In genomic region chr4:131897787-131898186, GRCm38 (mm10) we compare ENCODE assay signal across 21 mouse cellular contexts. TPM values are rescaled to one million over a fixed set of nuclear protein-coding genes. Genes with fewer than 3 reads are reported as not detected.
DNase-seq lines count a peak whose midpoint lies in the region; ATAC-seq and TF ChIP-seq lines count a peak whose summit lies in the region.
"Had no signal": no experiment of that assay in that cellular context is flagged by ENCODE, and none has a peak within 500 bp of the region (broad histone marks: within the 10 kb centered on the region; RNA-seq: fewer than 3 reads in every experiment).

No protein-coding gene starts in this region.

- no peaks in the 10 kb centered on the region for H3K9me3 ChIP-seq in kidney, embryonic 16.5 days (ENCODE audit: low read length)
- H3K9me3 ChIP-seq in liver, postnatal 0 days (ENCODE audit: low read length) = no peaks in the 10 kb centered on the region
- H3K9me3 ChIP-seq in forebrain, embryonic 10.5 days = peaks cover 2% of the 10 kb centered on the region; the same call in 1 of the 2 replicates
- H3K9me3 ChIP-seq: heart, embryonic 13.5 days; lung, embryonic 15.5 days; neural tube, embryonic 12.5 days had no signal

- no peak for TF ChIP-seq POLR2A in testis, adult 2 months (IDR thresholded peaks at IDR 0.05; ENCODE audit: control insufficient read depth, low read depth, low read length)

- no peaks in the 10 kb centered on the region for H3K4me1 ChIP-seq in kidney, embryonic 16.5 days (ENCODE audit: insufficient read depth, low read length)
- no peaks in the 10 kb centered on the region for H3K4me1 ChIP-seq in testis, adult 2 months (ENCODE audit: control insufficient read depth, insufficient read depth, low read length)
- peaks cover 9% of the 10 kb centered on the region for H3K4me1 ChIP-seq in liver, postnatal 0 days (ENCODE audit: insufficient read depth)
- no peaks in the 10 kb centered on the region for H3K4me1 ChIP-seq in forebrain, embryonic 10.5 days
- H3K4me1 ChIP-seq: forebrain, embryonic 13.5 days; lung, embryonic 15.5 days; neural tube, embryonic 12.5 days had no signal

- no peaks in the 10 kb centered on the region for H3K27me3 ChIP-seq in kidney, embryonic 16.5 days (ENCODE audit: insufficient read depth, low read length)
- H3K27me3 ChIP-seq in testis, adult 2 months (ENCODE audit: control insufficient read depth, insufficient read depth, low read length) = no peaks in the 10 kb centered on the region
- no peaks in the 10 kb centered on the region for H3K27me3 ChIP-seq in liver, postnatal 0 days (ENCODE audit: insufficient read depth, low read length)
- no peaks in the 10 kb centered on the region for H3K27me3 ChIP-seq in forebrain, embryonic 10.5 days (ENCODE audit: poor library complexity, severe bottlenecking)
- H3K27me3 ChIP-seq: CH12.LX; forebrain, embryonic 13.5 days; heart, embryonic 13.5 days; lung, embryonic 15.5 days; neural tube, embryonic 12.5 days had no signal

- TF ChIP-seq EP300 in liver, postnatal 0 days (IDR thresholded peaks at IDR 0.05; ENCODE audit: low read depth) = peak; percentile 75

- no peak for TF ChIP-seq CTCF in testis, adult 2 months (IDR thresholded peaks at IDR 0.05; ENCODE audit: control insufficient read depth, insufficient read depth, insufficient replicate concordance, low read depth, low read length)
- TF ChIP-seq CTCF in liver, postnatal 0 days (IDR thresholded peaks at IDR 0.05; ENCODE audit: low read depth) = no peak

- peaks cover 82% of the 10 kb centered on the region for H3K36me3 ChIP-seq in kidney, embryonic 16.5 days (ENCODE audit: insufficient read depth, low read length)
- peaks cover 5% of the 10 kb centered on the region for H3K36me3 ChIP-seq in testis, adult 2 months (ENCODE audit: control insufficient read depth, insufficient read depth, low read length)
- H3K36me3 ChIP-seq in liver, postnatal 0 days (replicated peaks; ENCODE audit: insufficient read depth, low read length) = peaks cover 78% of the 10 kb centered on the region
- peaks cover 87% of the 10 kb centered on the region for H3K36me3 ChIP-seq in forebrain, embryonic 10.5 days (replicated peaks)

- H3K9ac ChIP-seq in kidney, embryonic 16.5 days (replicated peaks; ENCODE audit: low read length) = no peak overlapping the region
- no peak overlapping the region for H3K9ac ChIP-seq in liver, postnatal 0 days (replicated peaks)
- H3K9ac ChIP-seq: forebrain, embryonic 13.5 days; heart, embryonic 13.5 days; lung, embryonic 15.5 days; neural tube, embryonic 12.5 days had no signal

- ATAC-seq in kidney, embryonic 16.5 days (ENCODE audit: low FRiP score, low TSS enrichment) = no peak
- peak; percentile 97 for ATAC-seq in liver, postnatal 0 days
- ATAC-seq: forebrain, embryonic 13.5 days; hindbrain, embryonic 16.5 days had no signal

- no peak overlapping the region for H3K27ac ChIP-seq in kidney, embryonic 16.5 days (ENCODE audit: low read length)
- H3K27ac ChIP-seq in testis, adult 2 months (ENCODE audit: control insufficient read depth, insufficient read depth, low read depth, low read length) = no peak overlapping the region
- peak overlapping the region; percentile 82 for H3K27ac ChIP-seq in liver, postnatal 0 days (ENCODE audit: low read depth)
- H3K27ac ChIP-seq in forebrain, embryonic 10.5 days = no peak overlapping the region
- H3K27ac ChIP-seq: forebrain, embryonic 13.5 days; layer of hippocampus, adult 2 months; lung, embryonic 15.5 days; neural tube, embryonic 12.5 days had no signal

- H3K4me2 ChIP-seq in kidney, embryonic 16.5 days (replicated peaks; ENCODE audit: low read depth, low read length) = no peak overlapping the region
- H3K4me2 ChIP-seq in liver, postnatal 0 days (ENCODE audit: low read depth, low read length) = no peak overlapping the region
- H3K4me2 ChIP-seq: forebrain, embryonic 13.5 days; heart, embryonic 13.5 days; lung, embryonic 15.5 days; neural tube, embryonic 12.5 days had no signal

- peak; percentile 83 for DNase-seq in kidney, adult 11 months
- DNase-seq in testis, postnatal 10 days (ENCODE audit: low spot score) = no peak
- peak; percentile 50 for DNase-seq in liver, postnatal 0 days
- no peak for DNase-seq in forebrain, embryonic 10.5 days (ENCODE audit: extremely low spot score, low spot score)
- no peak for DNase-seq in cerebellum, postnatal 10 days
- no peak for DNase-seq in heart, adult 11 months
- DNase-seq: adrenal gland, adult 2 months; cerebellum, adult 11 months; cerebellum, postnatal 25 days; heart, postnatal 4 days; right cerebral cortex, postnatal 14 days; thymus, postnatal 36 days had no signal

- WGBS in kidney, embryonic 16.5 days = 91% methylated on average over 8 of the region's 8 CpGs
- WGBS in liver, postnatal 0 days (ENCODE audit: insufficient replicate concordance) = 70% methylated on average over 8 of the region's 8 CpGs
- 96% methylated on average over 8 of the region's 8 CpGs for WGBS in forebrain, embryonic 10.5 days

- H3K4me3 ChIP-seq in kidney, embryonic 16.5 days (ENCODE audit: low read length) = no peak overlapping the region
- peak overlapping the region; percentile 7; the same call in 1 of the 2 replicates for H3K4me3 ChIP-seq in testis, adult 2 months (ENCODE audit: control insufficient read depth, low read depth, low read length)
- no peak overlapping the region for H3K4me3 ChIP-seq in liver, postnatal 0 days (ENCODE audit: low read depth, low read length)
- H3K4me3 ChIP-seq in forebrain, embryonic 10.5 days = no peak overlapping the region
- H3K4me3 ChIP-seq: forebrain, embryonic 13.5 days; heart, embryonic 13.5 days; layer of hippocampus, adult 2 months; lung, embryonic 15.5 days; neural tube, embryonic 12.5 days had no signal

RNA-seq across cellular contexts. Expression of gene Tmem200b, which starts 23.8 kb away (rescaled TPM):
- 0.54 and 1.0 TPM in 2 replicates for polyA plus RNA-seq in kidney, embryonic 16.5 days (2015; fragmentation: Nextera tagmentation; extraction: Ambion mirVana)
- 11.2 and 13.3 TPM in 2 replicates for polyA plus RNA-seq in testis, adult 2 months (2012; rRNA removed)
- 0.18 and 0.31 TPM in 2 replicates for polyA plus RNA-seq in liver, postnatal 0 days (2015; fragmentation: Nextera tagmentation; extraction: Ambion mirVana)
- polyA plus RNA-seq in forebrain, embryonic 10.5 days (2016; fragmentation: Nextera tagmentation; extraction: Ambion mirVana) = 0.84 and 1.7 TPM in 2 replicates
- polyA plus RNA-seq: forebrain, embryonic 13.5 days; hindbrain, embryonic 16.5 days had no signal

RNA-seq across cellular contexts. Expression of gene Srsf4, which starts 24.4 kb away (rescaled TPM):
- 107 and 108 TPM in 2 replicates for polyA plus RNA-seq in kidney, embryonic 16.5 days (2015; fragmentation: Nextera tagmentation; extraction: Ambion mirVana)
- 41.6 and 44.1 TPM in 2 replicates for polyA plus RNA-seq in testis, adult 2 months (2012; rRNA removed)
- 35.0 and 37.5 TPM in 2 replicates for polyA plus RNA-seq in liver, postnatal 0 days (2015; fragmentation: Nextera tagmentation; extraction: Ambion mirVana)
- polyA plus RNA-seq in forebrain, embryonic 10.5 days (2016; fragmentation: Nextera tagmentation; extraction: Ambion mirVana) = 152 and 155 TPM in 2 replicates

RNA-seq across cellular contexts. Expression of gene Mecr, which starts 54.5 kb away (rescaled TPM):
- polyA plus RNA-seq in kidney, embryonic 16.5 days (2015; fragmentation: Nextera tagmentation; extraction: Ambion mirVana) = 53.8 and 55.4 TPM in 2 replicates
- polyA plus RNA-seq in testis, adult 2 months (2012; rRNA removed) = 17.2 and 19.3 TPM in 2 replicates
- polyA plus RNA-seq in liver, postnatal 0 days (2015; fragmentation: Nextera tagmentation; extraction: Ambion mirVana) = 27.6 and 30.0 TPM in 2 replicates
- 57.6 and 60.2 TPM in 2 replicates for polyA plus RNA-seq in forebrain, embryonic 10.5 days (2016; fragmentation: Nextera tagmentation; extraction: Ambion mirVana)

RNA-seq across cellular contexts. Expression of gene Ptpru, which starts 59.7 kb away (rescaled TPM):
- 33.5 and 37.0 TPM in 2 replicates for polyA plus RNA-seq in kidney, embryonic 16.5 days (2015; fragmentation: Nextera tagmentation; extraction: Ambion mirVana)
- 2.5 and 3.1 TPM in 2 replicates for polyA plus RNA-seq in testis, adult 2 months (2012; rRNA removed)
- polyA plus RNA-seq in liver, postnatal 0 days (2015; fragmentation: Nextera tagmentation; extraction: Ambion mirVana) = 2.6 and 2.7 TPM in 2 replicates
- 26.5 and 27.0 TPM in 2 replicates for polyA plus RNA-seq in forebrain, embryonic 10.5 days (2016; fragmentation: Nextera tagmentation; extraction: Ambion mirVana)

Comparison
In these comparisons a context has a peak if more than half of its experiments do, and no peak if none do; other contexts are left out.
1. DNase-seq: peak in kidney, adult 11 months (single experiment) and liver, postnatal 0 days (single experiment); none in testis, postnatal 10 days (single experiment), forebrain, embryonic 10.5 days (single experiment), cerebellum, postnatal 10 days (0 of 2) and heart, adult 11 months (single experiment).